Mouse (Mus musculus): ENCODE measurements around the gene Mctp1.

- TF ChIP-seq HCFC1 (IDR thresholded peaks at IDR 0.05; ENCODE audit: low read depth, low read length), result no peak
- no peak for TF ChIP-seq POLR2A (IDR thresholded peaks at IDR 0.05; ENCODE audit: control insufficient read depth in 1 of 2, insufficient read depth in 1 of 2, low read depth in 1 of 2, low read length in 2 of 2, poor library complexity in 1 of 2)
Observed at GRCm38 (mm10) chr13:76597005-76597404, 212.7 kb downstream of the Mctp1 start.
